Mouse (Mus musculus): ENCODE data around the gene Gfpt1. TPM values are rescaled to one million over a fixed set of nuclear protein-coding genes. Genes with fewer than 3 reads are reported as not detected.

Gfpt1 gene
- polyA plus RNA-seq, 1 experiment, result 6.1 TPM

DNA sequence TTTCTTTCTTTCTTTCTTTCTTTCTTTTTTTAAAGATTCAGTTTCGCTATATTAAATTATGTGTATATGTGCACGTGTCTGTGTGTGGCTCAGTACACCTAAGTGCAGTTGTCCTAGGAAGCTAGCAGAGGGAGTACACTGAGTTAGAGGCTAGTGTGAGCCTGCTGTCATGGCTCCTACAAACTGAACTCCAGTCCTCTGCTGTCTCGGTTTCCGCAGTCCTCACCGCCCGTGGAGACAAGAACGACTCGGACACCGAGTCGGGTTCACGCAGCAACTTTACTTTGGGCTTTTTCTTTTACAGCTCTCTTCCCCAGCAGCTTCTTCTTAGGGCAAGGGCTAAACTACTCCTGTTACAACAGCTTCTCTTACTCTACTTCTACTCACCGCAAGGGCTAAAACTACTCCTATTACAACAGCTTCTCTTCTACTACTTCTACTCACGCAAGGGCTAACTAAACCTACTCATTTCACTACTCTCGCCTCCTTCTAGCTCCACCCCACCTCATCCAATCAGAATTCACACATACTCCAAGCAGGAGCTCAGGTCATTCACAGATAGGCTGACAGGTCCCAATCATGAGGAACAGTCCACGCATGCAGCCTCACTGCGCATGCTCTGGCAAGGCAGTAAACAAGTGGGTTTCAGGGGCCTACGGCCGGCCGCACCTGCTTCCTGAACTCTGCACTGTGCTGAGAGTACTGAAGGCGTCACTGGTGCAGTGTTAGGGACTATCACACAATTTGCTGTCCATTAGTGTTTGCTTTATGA lies 76.6 kb downstream of the Gfpt1 start:
- no peaks in the 10 kb centered on the region for H3K27me3 ChIP-seq (ENCODE audit: control insufficient read depth, insufficient read depth, low read length)
- TF ChIP-seq POLR2A (IDR thresholded peaks at IDR 0.05; ENCODE audit: low read depth, low read length) (peak; percentile 22; the same call in 1 of the 2 replicates), CTCF (IDR thresholded peaks at IDR 0.05; ENCODE audit: extremely low read depth, insufficient read depth, insufficient read length, insufficient replicate concordance) (no peak)
- peak overlapping the region; percentile 77 for H3K27ac ChIP-seq (ENCODE audit: insufficient read depth, low read length)
- no peaks in the 10 kb centered on the region for H3K36me3 ChIP-seq (ENCODE audit: control insufficient read depth, insufficient read depth, low read length)
- peaks cover 8% of the 10 kb centered on the region; the same call in 1 of the 2 replicates for H3K4me1 ChIP-seq (ENCODE audit: control insufficient read depth, insufficient read depth, insufficient read length)
- peak; percentile 62 to 70 for DNase-seq (ENCODE audit: low read depth in 1 of 2, low spot score in 2 of 2)
- peak overlapping the region; percentile 1; the same call in 1 of the 2 replicates for H3K4me3 ChIP-seq (ENCODE audit: extremely low read depth, insufficient read depth, insufficient read length)
- 45% methylated on average over 20 of the region's 20 CpGs for WGBS

DNA sequence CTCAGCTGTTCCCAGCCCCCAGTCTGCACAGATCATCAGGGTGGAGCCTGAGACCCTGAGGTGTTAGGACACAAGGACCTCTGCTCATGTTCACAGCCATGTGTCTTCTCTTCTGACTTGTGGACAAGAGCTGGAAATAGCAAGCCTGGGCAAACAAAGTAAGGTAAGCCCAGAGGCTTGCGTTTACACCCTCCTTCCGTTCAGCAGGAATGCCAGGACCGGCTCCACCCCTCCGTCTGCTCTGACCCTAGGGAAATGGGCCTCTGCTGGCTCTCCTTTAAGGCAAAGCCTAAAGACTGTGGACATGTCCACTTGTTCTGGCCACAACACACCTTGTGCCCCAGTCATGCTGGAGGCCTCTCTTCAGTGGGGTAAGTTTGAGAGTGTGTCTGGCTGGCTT lies 77.3 kb downstream of the Gfpt1 start:
- H3K36me3 ChIP-seq (ENCODE audit: control insufficient read depth, insufficient read depth, low read length), result no peaks in the 10 kb centered on the region
- peaks cover 8% of the 10 kb centered on the region; the same call in 1 of the 2 replicates for H3K4me1 ChIP-seq (ENCODE audit: control insufficient read depth, insufficient read depth, insufficient read length)
- peak overlapping the region; percentile 77 for H3K27ac ChIP-seq (ENCODE audit: insufficient read depth, low read length)
- H3K27me3 ChIP-seq (ENCODE audit: control insufficient read depth, insufficient read depth, low read length), result no peaks in the 10 kb centered on the region
- TF ChIP-seq CTCF (IDR thresholded peaks at IDR 0.05; ENCODE audit: extremely low read depth, insufficient read depth, insufficient read length, insufficient replicate concordance), result no peak
- H3K4me3 ChIP-seq (ENCODE audit: extremely low read depth, insufficient read depth, insufficient read length), result no peak overlapping the region; the same call in 1 of the 2 replicates
- no peak for DNase-seq (ENCODE audit: low read depth in 1 of 2, low spot score in 2 of 2)
- WGBS, result 64% methylated on average over 4 of the region's 4 CpGs

DNA sequence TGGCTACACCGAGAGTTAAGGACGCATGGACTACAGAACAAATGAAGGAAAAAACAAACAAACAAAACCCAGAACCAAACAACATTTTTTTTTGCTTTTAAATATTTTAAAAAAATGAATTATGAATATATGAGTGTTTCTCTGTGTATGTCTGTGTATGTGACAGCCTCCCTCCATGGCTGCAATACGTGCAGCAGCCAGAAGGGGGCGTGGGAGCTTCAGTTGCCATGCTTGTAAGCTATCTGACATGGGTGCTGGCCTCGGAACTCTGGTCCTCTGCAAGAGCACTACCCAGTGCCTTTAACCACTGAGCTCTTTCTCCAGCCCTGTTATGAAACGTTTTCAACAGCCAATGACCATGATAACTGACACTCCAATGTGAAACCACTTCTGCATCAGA lies 78.0 kb downstream of the Gfpt1 start:
- Histone ChIP-seq H3K27me3 (ENCODE audit: control insufficient read depth, insufficient read depth, low read length) (no peaks in the 10 kb centered on the region), H3K4me3 (ENCODE audit: extremely low read depth, insufficient read depth, insufficient read length) (no peak overlapping the region), H3K27ac (ENCODE audit: insufficient read depth, low read length) (no peak overlapping the region), H3K4me1 (ENCODE audit: control insufficient read depth, insufficient read depth, insufficient read length) (peaks cover 8% of the 10 kb centered on the region; the same call in 1 of the 2 replicates), H3K36me3 (ENCODE audit: control insufficient read depth, insufficient read depth, low read length) (no peaks in the 10 kb centered on the region)
- WGBS, result 89% methylated on average over 6 of the region's 6 CpGs
- no peak for DNase-seq (ENCODE audit: low read depth in 1 of 2, low spot score in 2 of 2)
- TF ChIP-seq CTCF (IDR thresholded peaks at IDR 0.05; ENCODE audit: extremely low read depth, insufficient read depth, insufficient read length, insufficient replicate concordance) (peak; percentile 8; the same call in 1 of the 2 replicates), POLR2A (IDR thresholded peaks at IDR 0.05; ENCODE audit: low read depth, low read length) (no peak)

DNA sequence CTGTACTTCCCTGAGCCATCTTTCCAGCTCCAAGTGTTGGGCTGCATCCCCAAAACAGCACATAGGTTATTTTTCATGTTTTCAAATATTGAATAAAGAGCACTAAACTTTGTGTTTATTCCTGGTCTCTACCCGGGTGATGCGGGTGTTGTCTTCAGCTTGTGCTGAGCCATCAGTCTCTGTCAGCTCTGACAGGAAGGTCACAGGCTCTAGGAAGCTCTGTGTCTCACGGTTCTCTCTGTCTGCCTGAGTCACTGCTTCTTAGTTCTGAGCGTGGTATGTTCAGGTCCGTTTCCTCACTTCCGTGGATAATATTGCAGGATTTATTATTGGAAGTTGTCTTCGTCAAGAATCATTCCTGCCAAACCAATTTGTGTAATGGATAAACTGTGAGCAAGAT lies 79.3 kb downstream of the Gfpt1 start:
- H3K27me3 ChIP-seq (ENCODE audit: control insufficient read depth, insufficient read depth, low read length), result no peaks in the 10 kb centered on the region
- 76% methylated on average over 7 of the region's 7 CpGs for WGBS
- H3K27ac ChIP-seq (ENCODE audit: insufficient read depth, low read length), result no peak overlapping the region
- H3K4me1 ChIP-seq (ENCODE audit: control insufficient read depth, insufficient read depth, insufficient read length), result peaks cover 13% of the 10 kb centered on the region; the same call in 1 of the 2 replicates
- DNase-seq (ENCODE audit: low read depth in 1 of 2, low spot score in 2 of 2), result no peak
- no peak overlapping the region for H3K4me3 ChIP-seq (ENCODE audit: extremely low read depth, insufficient read depth, insufficient read length)
- TF ChIP-seq CTCF (IDR thresholded peaks at IDR 0.05; ENCODE audit: extremely low read depth, insufficient read depth, insufficient read length, insufficient replicate concordance) (no peak), POLR2A (IDR thresholded peaks at IDR 0.05; ENCODE audit: low read depth, low read length) (no peak)
- H3K36me3 ChIP-seq (ENCODE audit: control insufficient read depth, insufficient read depth, low read length), result no peaks in the 10 kb centered on the region

DNA sequence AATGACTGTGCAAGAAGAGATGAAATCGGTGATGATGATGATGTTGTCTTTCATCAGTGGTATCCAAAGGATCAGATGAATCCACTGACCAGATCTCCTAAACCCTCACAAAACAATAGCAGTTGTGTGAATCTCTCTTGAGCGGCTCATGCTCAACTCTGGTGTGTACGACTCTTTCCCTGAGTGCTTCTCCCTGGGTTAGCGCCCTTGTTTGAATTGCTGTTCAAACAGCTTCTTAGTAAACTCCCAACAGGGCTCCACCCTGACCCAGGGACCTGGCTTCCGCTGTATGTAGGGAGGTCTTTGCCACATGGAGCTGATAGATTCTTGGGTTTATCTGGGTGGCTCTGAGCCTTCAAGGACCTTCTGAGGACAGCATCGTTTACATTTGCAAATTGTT lies 80.8 kb downstream of the Gfpt1 start:
- Histone ChIP-seq H3K27me3 (ENCODE audit: control insufficient read depth, insufficient read depth, low read length) (no peaks in the 10 kb centered on the region), H3K36me3 (ENCODE audit: control insufficient read depth, insufficient read depth, low read length) (no peaks in the 10 kb centered on the region), H3K27ac (ENCODE audit: insufficient read depth, low read length) (no peak overlapping the region), H3K4me3 (ENCODE audit: extremely low read depth, insufficient read depth, insufficient read length) (no peak overlapping the region), H3K4me1 (ENCODE audit: control insufficient read depth, insufficient read depth, insufficient read length) (peaks cover 21% of the 10 kb centered on the region; the same call in 1 of the 2 replicates)
- 95% methylated on average over 6 of the region's 6 CpGs for WGBS
- DNase-seq (ENCODE audit: low read depth in 1 of 2, low spot score in 2 of 2), result no peak
- TF ChIP-seq POLR2A (IDR thresholded peaks at IDR 0.05; ENCODE audit: low read depth, low read length) (no peak), CTCF (IDR thresholded peaks at IDR 0.05; ENCODE audit: extremely low read depth, insufficient read depth, insufficient read length, insufficient replicate concordance) (no peak)

DNA sequence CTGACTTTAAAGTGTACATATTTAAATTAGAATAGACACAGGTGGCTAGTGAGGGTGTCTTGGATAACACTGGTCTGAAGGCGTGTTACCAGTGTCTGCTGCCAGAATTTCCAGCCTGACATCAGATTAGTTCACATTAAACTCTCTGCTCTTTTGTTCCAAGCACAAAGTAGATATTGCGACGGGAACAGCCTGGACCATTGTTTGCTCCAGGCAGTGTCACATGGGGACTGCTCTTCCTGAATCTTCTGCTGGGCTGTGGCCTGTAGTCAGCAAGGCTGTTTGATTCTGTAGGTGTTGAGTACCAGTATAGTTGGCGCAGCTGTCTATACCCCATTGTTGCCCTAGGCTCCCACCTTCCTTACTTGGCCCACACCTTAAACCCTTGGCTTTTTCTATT lies 81.3 kb downstream of the Gfpt1 start:
- Histone ChIP-seq H3K4me3 (ENCODE audit: extremely low read depth, insufficient read depth, insufficient read length) (no peak overlapping the region), H3K4me1 (ENCODE audit: control insufficient read depth, insufficient read depth, insufficient read length) (peaks cover 20% of the 10 kb centered on the region; the same call in 1 of the 2 replicates), H3K27ac (ENCODE audit: insufficient read depth, low read length) (no peak overlapping the region), H3K36me3 (ENCODE audit: control insufficient read depth, insufficient read depth, low read length) (no peaks in the 10 kb centered on the region), H3K27me3 (ENCODE audit: control insufficient read depth, insufficient read depth, low read length) (no peaks in the 10 kb centered on the region)
- no peak for DNase-seq (ENCODE audit: low read depth in 1 of 2, low spot score in 2 of 2)
- 89% methylated on average over 4 of the region's 4 CpGs for WGBS
- TF ChIP-seq CTCF (IDR thresholded peaks at IDR 0.05; ENCODE audit: extremely low read depth, insufficient read depth, insufficient read length, insufficient replicate concordance), result no peak
- no peak for TF ChIP-seq POLR2A (IDR thresholded peaks at IDR 0.05; ENCODE audit: low read depth, low read length)

All from spleen, adult 2 months (tissue).